Mouse (Mus musculus) 3T3-L1 (cell line): ENCODE measurements at regions not wholly inside any gene's neighbourhood (a gene's known extent, or its start where the extent isn't known, plus 50 kb on each side); places are given as distances from the start of the nearest gene placed in this dataset.
"Not testable (repeated sequence)": the region's sequence is repeated elsewhere in the genome, so short reads cannot be mapped to it uniquely, and the experiment has no call there.

Source experiments
- DNase-seq: peaks from one replicate; pipeline ENCODE4 v3.0.0-alpha.2; 2015; ENCODE audit warnings: low read depth, low spot score

- no peak for DNase-seq
Observed at GRCm38 (mm10) chr10:70866737-70867136, 211.0 kb upstream of the Phyhipl start.

DNA sequence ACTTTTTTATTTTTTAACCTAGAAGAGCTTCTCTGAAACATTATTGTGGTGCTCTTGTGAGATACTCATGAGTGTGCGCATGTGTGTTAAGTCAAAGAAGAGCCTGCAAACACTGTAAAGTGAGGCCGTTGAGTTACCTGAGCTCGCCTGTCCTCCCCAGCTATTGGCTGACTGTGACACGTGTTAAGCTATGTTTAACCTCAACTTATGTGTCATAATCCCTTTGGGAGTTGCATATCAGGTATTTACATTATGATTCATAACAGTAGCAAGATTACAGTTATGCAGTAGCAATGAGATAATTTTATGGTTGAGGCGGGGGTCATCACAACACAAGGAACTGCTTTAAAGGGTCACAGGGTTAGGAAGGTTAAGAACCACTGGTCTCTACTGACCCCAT is 208.9 kb upstream of the Phyhipl start:
- peak; percentile 65 for DNase-seq

GRCm38 (mm10) chr10:70862022-70862335 is 206.2 kb upstream of the Phyhipl start:
- no peak for DNase-seq

- no peak for DNase-seq
Observed at GRCm38 (mm10) chr10:70861131-70862021, 205.6 kb upstream of the Phyhipl start.

- no peak for DNase-seq
Observed at GRCm38 (mm10) chr10:70857155-70857820, 201.5 kb upstream of the Phyhipl start.

- DNase-seq = peak; percentile 87
Observed at GRCm38 (mm10) chr10:70855948-70856347, 200.2 kb upstream of the Phyhipl start.

DNA sequence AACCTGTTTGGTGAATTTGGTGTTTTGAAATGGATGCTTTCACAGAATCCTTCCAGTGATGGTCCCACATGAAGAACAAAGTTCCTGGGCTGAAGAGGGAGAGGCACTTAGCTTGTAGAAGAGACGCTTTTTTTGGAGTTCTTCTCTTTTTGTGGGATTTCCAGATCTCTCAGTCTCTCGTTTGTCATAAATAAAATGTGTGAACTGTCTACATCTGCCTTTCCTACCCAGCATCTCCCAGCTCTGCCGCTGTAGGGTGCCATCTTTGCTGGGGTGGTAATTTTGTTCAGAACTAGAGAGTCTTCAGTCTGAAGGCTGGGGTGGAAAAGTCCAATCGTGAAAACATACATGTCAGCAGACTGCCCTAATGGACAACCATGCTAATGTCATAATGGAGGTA is 197.8 kb upstream of the Phyhipl start:
- no peak for DNase-seq

DNA sequence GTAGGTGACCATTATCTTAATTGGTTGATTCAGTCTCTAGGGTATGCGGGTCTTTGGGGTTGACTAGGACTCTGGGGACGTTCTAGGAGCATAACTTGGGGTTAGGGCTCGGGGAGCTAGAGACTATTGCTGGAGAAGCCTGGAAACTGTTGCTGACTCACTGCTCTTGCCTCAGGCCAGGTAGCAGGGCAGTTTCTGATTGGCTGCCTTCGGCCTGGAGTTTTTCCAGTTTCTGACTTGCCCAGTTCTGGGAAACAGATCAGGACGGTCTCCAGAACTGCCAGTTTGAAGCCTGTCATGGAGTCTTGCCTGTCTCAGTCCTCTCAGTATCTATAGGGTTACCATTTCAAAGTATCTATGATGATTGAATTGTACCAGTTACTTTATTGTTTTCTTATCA is 192.4 kb upstream of the Phyhipl start:
- peak; percentile 40 for DNase-seq

GRCm38 (mm10) chr10:70847341-70847882 is 191.6 kb upstream of the Phyhipl start:
- DNase-seq = peak; percentile 97

DNA sequence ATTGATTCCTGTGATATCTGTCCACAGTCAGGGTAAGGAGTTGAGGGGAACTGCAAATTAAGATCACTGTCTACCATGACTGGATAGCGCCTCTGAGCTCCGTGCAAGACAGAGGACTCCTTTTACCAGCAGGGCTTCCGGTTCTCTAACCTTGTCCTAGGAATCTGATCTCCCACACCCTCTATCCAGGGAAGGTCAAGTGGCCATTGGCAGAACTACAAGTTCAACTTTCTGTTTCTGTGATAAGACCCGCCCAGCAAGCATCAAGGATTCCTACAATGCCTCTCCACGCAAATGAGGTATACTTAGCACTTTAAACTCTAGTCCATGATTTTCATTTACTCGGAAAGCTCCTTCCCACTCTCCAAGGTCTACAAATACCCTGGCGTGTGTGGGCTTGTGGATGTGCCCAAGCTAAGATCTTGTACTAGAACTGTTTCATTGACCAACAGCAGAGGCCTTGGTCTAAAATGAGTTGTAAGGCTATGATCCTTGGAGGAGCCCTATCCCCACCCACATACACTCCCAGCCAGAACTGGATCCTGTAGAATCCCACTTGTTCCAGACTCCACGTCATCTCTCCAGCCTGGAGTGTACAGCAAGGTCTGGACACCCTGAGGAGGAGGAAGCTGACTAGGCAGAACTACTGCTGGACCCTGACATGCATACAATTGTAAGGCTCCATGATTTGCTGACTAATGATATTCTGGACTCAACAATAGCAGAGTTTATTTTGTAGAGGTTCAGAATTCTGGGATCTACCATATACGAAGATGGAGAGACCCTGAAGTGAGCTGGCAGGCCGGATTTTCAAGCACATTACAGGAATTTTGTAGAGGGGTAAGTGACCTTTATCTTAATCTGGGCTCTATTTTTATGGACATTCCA is 190.8 kb upstream of the Phyhipl start:
- no peak for DNase-seq

GRCm38 (mm10) chr10:70843848-70844247 is 188.1 kb upstream of the Phyhipl start:
- DNase-seq = peak; percentile 11

- no peak for DNase-seq
Observed at GRCm38 (mm10) chr10:70842176-70842838, 186.5 kb upstream of the Phyhipl start.

DNA sequence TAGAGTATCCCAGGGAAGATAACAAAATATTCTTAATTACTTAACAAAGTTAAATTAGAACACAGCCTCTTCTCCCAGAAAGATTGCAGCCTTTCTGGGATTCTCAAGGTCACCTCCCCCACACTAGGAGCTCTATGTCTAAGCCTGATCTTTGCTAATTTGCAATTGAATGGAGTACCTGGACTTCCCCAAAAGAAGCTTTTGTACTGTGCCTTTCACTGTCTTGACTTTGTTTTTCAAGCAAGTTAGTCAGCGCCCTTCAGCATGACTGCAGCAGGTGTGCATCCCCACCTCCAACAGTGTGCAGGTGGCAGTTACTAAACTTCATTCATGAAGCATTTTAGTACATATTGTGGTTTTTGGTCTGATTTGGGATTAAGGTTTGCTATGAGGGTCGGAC is 185.4 kb upstream of the Phyhipl start:
- not testable (repeated sequence) for DNase-seq

GRCm38 (mm10) chr10:70838147-70838546 is 182.4 kb upstream of the Phyhipl start:
- DNase-seq = no peak

DNA sequence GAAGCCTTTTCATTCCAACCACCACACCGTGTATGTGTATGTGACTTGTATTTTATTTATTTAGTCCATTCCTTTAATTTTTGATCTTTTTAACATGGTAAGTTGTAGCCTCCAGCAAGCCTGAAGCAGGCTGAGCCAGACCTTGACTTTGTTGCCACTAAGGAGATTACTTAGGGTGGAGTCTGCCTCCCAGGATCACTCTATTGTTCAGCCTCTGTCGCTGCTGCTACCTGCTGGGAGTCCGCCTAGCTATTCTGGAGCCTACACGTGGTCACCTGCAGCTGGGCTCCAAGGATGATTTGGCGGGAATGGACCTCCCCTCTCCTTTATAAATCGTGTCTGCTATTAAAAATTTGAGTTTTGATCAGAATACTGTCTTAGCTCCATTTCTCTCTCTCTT is 181.6 kb upstream of the Phyhipl start:
- DNase-seq = no peak

DNA sequence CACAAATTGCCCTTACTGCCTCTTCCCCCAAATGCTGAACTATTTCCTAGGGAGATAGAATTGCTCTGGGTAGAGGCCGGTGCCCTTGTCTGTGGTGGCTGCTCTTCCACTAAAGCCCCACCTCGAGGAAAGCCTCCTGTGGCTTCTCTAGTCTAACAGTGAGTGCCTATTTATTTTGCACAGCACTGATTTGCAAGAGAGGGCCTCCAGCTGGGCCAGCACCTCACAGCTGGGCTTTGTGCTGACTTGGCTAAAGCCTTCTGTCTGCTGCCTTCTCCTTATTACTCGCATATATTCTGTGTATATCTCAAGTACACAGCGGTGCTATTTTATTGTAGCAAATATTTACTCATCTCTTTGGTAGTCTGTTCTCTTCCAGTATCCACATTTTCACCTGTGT is 176.9 kb upstream of the Phyhipl start:
- no peak for DNase-seq

- DNase-seq = no peak
Observed at GRCm38 (mm10) chr10:70828217-70828616, 172.5 kb upstream of the Phyhipl start.

DNA sequence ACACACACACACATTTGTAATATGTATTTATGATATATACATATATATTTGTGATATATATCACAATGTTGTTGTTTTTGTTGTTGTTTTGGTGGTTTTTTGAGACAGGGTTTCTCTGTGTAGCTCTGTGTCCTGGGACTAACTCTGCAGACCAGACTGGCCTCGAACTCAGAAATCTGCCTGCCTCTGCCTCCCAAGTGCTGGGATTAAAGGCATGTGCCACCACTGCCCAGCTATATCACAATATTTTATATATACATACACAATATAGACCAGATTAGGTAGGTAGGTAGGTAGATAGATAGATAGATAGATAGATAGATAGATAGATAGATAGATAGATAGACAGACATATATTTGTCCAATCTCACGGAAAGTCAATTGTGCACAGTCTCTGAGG is 171.8 kb upstream of the Phyhipl start:
- DNase-seq = not testable (repeated sequence)

GRCm38 (mm10) chr10:70826706-70827105 is 170.9 kb upstream of the Phyhipl start:
- DNase-seq = peak; percentile 19

DNA sequence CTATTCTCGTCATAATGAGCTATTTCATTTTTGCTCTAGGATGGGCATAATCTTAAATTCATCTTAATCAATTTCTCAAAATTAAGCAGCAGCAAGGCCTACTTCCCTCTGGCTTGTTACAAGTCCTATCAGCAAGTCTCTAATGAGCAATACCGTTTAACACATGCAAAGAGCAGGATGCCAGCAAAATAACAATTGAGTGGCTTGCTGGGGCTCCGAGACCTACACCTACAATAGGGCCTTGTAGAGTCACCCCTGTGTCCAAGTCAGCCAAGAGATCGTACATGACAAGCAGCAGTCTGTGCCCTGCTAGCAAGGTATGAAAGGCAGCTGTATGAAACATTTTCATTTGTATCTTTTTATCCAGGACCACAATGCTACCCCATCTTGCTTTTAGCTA is 169.7 kb upstream of the Phyhipl start:
- no peak for DNase-seq

DNA sequence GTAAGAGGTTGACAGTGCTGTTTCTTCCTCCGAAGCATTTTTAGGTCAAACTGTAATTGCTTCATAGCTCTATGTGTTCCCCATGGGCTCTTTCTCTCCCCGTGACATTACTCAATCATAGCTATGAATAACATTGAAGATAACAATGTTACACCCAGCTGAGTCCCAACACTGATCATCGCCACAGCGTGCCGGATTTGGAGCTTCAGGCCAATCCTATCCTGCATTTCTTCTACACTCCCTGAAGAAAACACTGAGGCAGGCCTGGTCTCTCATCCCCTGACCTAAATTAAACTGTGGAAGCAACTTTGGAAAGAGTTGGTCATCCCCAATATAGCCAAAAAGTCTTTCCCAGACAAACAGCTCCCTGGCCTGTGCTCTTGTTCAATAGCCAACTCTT is 168.7 kb upstream of the Phyhipl start:
- DNase-seq = no peak
